Mouse (Mus musculus) intestine, embryonic 16.5 days (tissue): ENCODE measurements around the gene Shkbp1. TPM values are rescaled to one million over a fixed set of nuclear protein-coding genes. Genes with fewer than 3 reads are reported as not detected.

Experiments
- ATAC-seq: fragments of 200-750 bp; cut with Nextera tagmentation; 2 replicates; pipeline ENCODE4 v1.8.0; 2017; ENCODE audit warnings: moderate TSS enrichment, moderate library complexity
- H3K27ac ChIP-seq: fragments of 300-500 bp; sonication (generic); 2 replicates; pipeline ENCODE4 v1.5.1; 2014; ENCODE audit warnings: mild to moderate bottlenecking, low read length
- H3K27me3 ChIP-seq: fragments of 300-500 bp; sonication (generic); replicated peaks from 2 replicates; pipeline ENCODE4 v1.6.1; 2014; ENCODE audit warnings: low read length, control low read depth, mixed read lengths; ENCODE audit not compliant: control insufficient read depth, insufficient read depth
- H3K36me3 ChIP-seq: fragments of 300-500 bp; sonication (generic); 2 replicates; pipeline ENCODE4 v1.6.1; 2014; ENCODE audit warnings: low read length, control low read depth; ENCODE audit not compliant: control insufficient read depth, insufficient read depth
- H3K4me1 ChIP-seq: fragments of 300-500 bp; sonication (generic); 2 replicates; pipeline ENCODE4 v1.6.1; 2014; ENCODE audit warnings: low read length, control low read depth, mixed read lengths; ENCODE audit not compliant: control insufficient read depth, insufficient read depth
- H3K4me2 ChIP-seq: fragments of 300-500 bp; sonication (generic); 2 replicates; pipeline ENCODE4 v1.6.1; 2014; ENCODE audit warnings: low read depth, low read length, control low read depth
- H3K4me3 ChIP-seq: fragments of 300-500 bp; sonication (generic); 2 replicates; pipeline ENCODE4 v1.5.1; 2014; ENCODE audit warnings: mild to moderate bottlenecking, low read length
- H3K9ac ChIP-seq: fragments of 300-500 bp; sonication (generic); 2 replicates; pipeline ENCODE4 v1.6.1; 2014; ENCODE audit warnings: low read depth, low read length
- H3K9me3 ChIP-seq: fragments of 300-500 bp; sonication (generic); 2 replicates; pipeline ENCODE4 v1.6.1; 2016; ENCODE audit warnings: low read length, control low read depth; ENCODE audit not compliant: control insufficient read depth
- WGBS: fragments of 180-500 bp; shearing (Covaris S2); extraction: QIAGEN DNeasy Blood & Tissue Kit; methylation state at CpG from one replicate; pipeline ENCODE4 v1.1.7; 2014; 5-methylcytosine and 5-hydroxymethylcytosine counted together
- polyA plus RNA-seq: library from polyadenylated mRNA; unstranded; fragments of >200 nt; fragmentation: Nextera tagmentation; extraction: Ambion mirVana; gene quantifications from 2 replicates; pipeline ENCODE4 v1.2.1, GENCODE M21; 2015

The Shkbp1 gene
- polyA plus RNA-seq, 1 experiment from 2014 or later = 37.8 TPM

GRCm38 (mm10) chr7:27357595-27357978 is 1.8 kb upstream of the Shkbp1 start:
- Histone ChIP-seq H3K36me3 (no peaks in the 10 kb centered on the region), H3K27ac (peak overlapping the region; percentile 89), H3K9me3 (no peaks in the 10 kb centered on the region), H3K4me2 (peak overlapping the region; percentile 81), H3K4me1 (peaks cover 28% of the 10 kb centered on the region), H3K4me3 (no peak overlapping the region; the same call in 1 of the 2 replicates), H3K27me3 (0 out of 2 replicates have a peak, but pooled peaks cover 3% of the 10 kb centered on the region), H3K9ac (no peak overlapping the region)
- WGBS = 24% methylated on average over 3 of the region's 3 CpGs
- ATAC-seq = no peak

- H3K27ac ChIP-seq = peak within 1 kb of the TSS; percentile 89
- H3K9me3 ChIP-seq = no peaks in the 10 kb centered on the region
- H3K4me3 ChIP-seq = peak within 1 kb of the TSS; percentile 74
- peak within 1 kb of the TSS; percentile 66 for H3K9ac ChIP-seq
- H3K36me3 ChIP-seq = peaks cover 3% of the 10 kb centered on the region; the same call in 1 of the 2 replicates
- ATAC-seq = no peak
- peak within 1 kb of the TSS; percentile 81 for H3K4me2 ChIP-seq
- H3K4me1 ChIP-seq = peaks cover 28% of the 10 kb centered on the region
- 3% methylated on average over 27 of the region's 27 CpGs for WGBS
- no peaks in the 10 kb centered on the region for H3K27me3 ChIP-seq
These were observed 1.2 kb upstream of the Shkbp1 start, which contains the start of gene Gm20479 for GRCm38 (mm10) chr7:27356861-27357594. Gene Gm20479, minus strand, starts transcription at chr7:27357419.

- peak overlapping the region; percentile 66 for H3K9ac ChIP-seq
- ATAC-seq = peak; percentile 54
- 1% methylated on average over 16 of the region's 16 CpGs for WGBS
These were observed 429 bp upstream of the Shkbp1 start for GRCm38 (mm10) chr7:27356248-27356647.

GRCm38 (mm10) chr7:27355261-27355660 is 558 bp downstream of the Shkbp1 start:
- ATAC-seq = no peak
- peaks cover 24% of the 10 kb centered on the region for H3K4me1 ChIP-seq
- H3K36me3 ChIP-seq = peaks cover 8% of the 10 kb centered on the region; the same call in 1 of the 2 replicates
- no peaks in the 10 kb centered on the region for H3K9me3 ChIP-seq
- H3K4me3 ChIP-seq = peak overlapping the region; percentile 74
- no peak overlapping the region for H3K27ac ChIP-seq
- WGBS = 6% methylated on average over 14 of the region's 14 CpGs
- H3K9ac ChIP-seq = peak overlapping the region; percentile 72
- H3K4me2 ChIP-seq = peak overlapping the region; percentile 87
- H3K27me3 ChIP-seq = no peaks in the 10 kb centered on the region

More at GRCm38 (mm10) chr7:27356248-27356647, 429 bp upstream of the Shkbp1 start:
- H3K9me3 ChIP-seq = no peaks in the 10 kb centered on the region
- H3K4me2 ChIP-seq = peak overlapping the region; percentile 81
- H3K27me3 ChIP-seq = no peaks in the 10 kb centered on the region
- H3K36me3 ChIP-seq = peaks cover 8% of the 10 kb centered on the region; the same call in 1 of the 2 replicates
- peaks cover 28% of the 10 kb centered on the region for H3K4me1 ChIP-seq
- H3K27ac ChIP-seq = peak overlapping the region; percentile 89
- peak overlapping the region; percentile 74 for H3K4me3 ChIP-seq

- no peak for ATAC-seq
- Histone ChIP-seq H3K4me2 (peak overlapping the region; percentile 87), H3K4me1 (peaks cover 24% of the 10 kb centered on the region), H3K9me3 (no peaks in the 10 kb centered on the region), H3K36me3 (peaks cover 8% of the 10 kb centered on the region; the same call in 1 of the 2 replicates), H3K27me3 (no peaks in the 10 kb centered on the region), H3K27ac (no peak overlapping the region), H3K4me3 (peak overlapping the region; percentile 74), H3K9ac (peak overlapping the region; percentile 72; the same call in 1 of the 2 replicates)
- 56% methylated on average over 4 of the region's 4 CpGs for WGBS
These were observed 1.0 kb downstream of the Shkbp1 start for GRCm38 (mm10) chr7:27354783-27355182.

- WGBS = 30% methylated on average over 6 of the region's 6 CpGs
- Histone ChIP-seq H3K27me3 (no peaks in the 10 kb centered on the region), H3K4me3 (no peak overlapping the region), H3K9me3 (no peaks in the 10 kb centered on the region), H3K36me3 (peaks cover 8% of the 10 kb centered on the region; the same call in 1 of the 2 replicates), H3K27ac (no peak overlapping the region), H3K4me2 (peak overlapping the region; percentile 36), H3K4me1 (peaks cover 24% of the 10 kb centered on the region), H3K9ac (no peak overlapping the region)
- peak; percentile 43 for ATAC-seq
These were observed 1.7 kb downstream of the Shkbp1 start for GRCm38 (mm10) chr7:27354144-27354543.

- WGBS = 24% methylated on average over 6 of the region's 6 CpGs
These were observed 10.4 kb downstream of the Shkbp1 start for GRCm38 (mm10) chr7:27345444-27345843.

GRCm38 (mm10) chr7:27342595-27342994 is 13.2 kb downstream of the Shkbp1 start:
- 52% methylated on average over 4 of the region's 4 CpGs for WGBS
- no peak overlapping the region for H3K9ac ChIP-seq
- 0 out of 2 replicates have a peak, but pooled peaks cover 2% of the 10 kb centered on the region for H3K4me1 ChIP-seq
- H3K27me3 ChIP-seq = no peaks in the 10 kb centered on the region; the same call in 1 of the 2 replicates
- peaks cover 10% of the 10 kb centered on the region; the same call in 1 of the 2 replicates for H3K36me3 ChIP-seq
- H3K4me3 ChIP-seq = no peak overlapping the region
- H3K9me3 ChIP-seq = no peaks in the 10 kb centered on the region
- H3K27ac ChIP-seq = no peak overlapping the region
- no peak for ATAC-seq
- no peak overlapping the region for H3K4me2 ChIP-seq

More at GRCm38 (mm10) chr7:27345444-27345843, 10.4 kb downstream of the Shkbp1 start:
- peaks cover 10% of the 10 kb centered on the region; the same call in 1 of the 2 replicates for H3K36me3 ChIP-seq
- H3K27ac ChIP-seq = no peak overlapping the region
- no peaks in the 10 kb centered on the region for H3K4me1 ChIP-seq
- no peaks in the 10 kb centered on the region for H3K27me3 ChIP-seq
- H3K4me2 ChIP-seq = no peak overlapping the region
- H3K9me3 ChIP-seq = no peaks in the 10 kb centered on the region
- no peak for ATAC-seq
- H3K9ac ChIP-seq = no peak overlapping the region
- H3K4me3 ChIP-seq = no peak overlapping the region

- ATAC-seq = no peak
- Histone ChIP-seq H3K4me3 (no peak overlapping the region), H3K9me3 (no peaks in the 10 kb centered on the region), H3K27me3 (peaks cover 19% of the 10 kb centered on the region), H3K4me1 (peaks cover 18% of the 10 kb centered on the region), H3K9ac (no peak overlapping the region), H3K27ac (no peak overlapping the region), H3K36me3 (0 out of 2 replicates have a peak, but pooled peaks cover 3% of the 10 kb centered on the region), H3K4me2 (no peak overlapping the region)
- 28% methylated on average over 7 of the region's 7 CpGs for WGBS
These were observed 16.3 kb downstream of the Shkbp1 start for GRCm38 (mm10) chr7:27339519-27339918.
